Mouse (Mus musculus): ENCODE results near the gene Acad12. TPM values are rescaled to one million over a fixed set of nuclear protein-coding genes. Genes with fewer than 3 reads are reported as not detected.
A peak's percentile ranks its signal among the peaks of the same experiment; 100 is the strongest.
"Not testable (repeated sequence)": the region's sequence is repeated elsewhere in the genome, so short reads cannot be mapped to it uniquely, and the experiment has no call there.

Acad12 gene
- polyA plus RNA-seq, 1 experiment from 2014 or later: 1.1 TPM

DNA sequence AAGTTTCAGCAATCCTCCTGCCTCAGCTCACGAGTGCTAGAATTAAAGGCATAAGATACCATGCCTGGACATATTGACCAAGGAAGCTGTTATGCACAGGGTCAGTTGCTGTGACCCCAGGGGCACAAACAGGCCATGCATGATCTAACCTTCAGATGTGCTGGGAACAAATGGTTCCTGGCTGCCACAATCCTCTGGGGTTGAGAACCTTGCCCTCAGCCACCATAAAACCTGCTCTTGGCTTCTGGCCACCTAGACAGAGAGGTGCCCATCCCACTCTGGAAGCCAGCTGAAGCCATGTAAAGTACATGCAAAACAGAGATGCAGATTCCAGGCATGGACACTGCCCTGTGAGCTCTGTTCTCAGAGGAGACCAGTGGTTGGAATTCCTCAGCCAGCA, 14.9 kb downstream of the Acad12 start:
- H3K4me2 ChIP-seq (replicated peaks); H3K36me3 ChIP-seq; H3K9ac ChIP-seq (replicated peaks); H3K4me1 ChIP-seq; H3K27ac ChIP-seq (replicated peaks); H3K9me3 ChIP-seq; H3K27me3 ChIP-seq; ATAC-seq (replicated peaks); H3K4me3 ChIP-seq: not testable (repeated sequence)
- 68% methylated on average over 1 of the region's 1 CpGs for WGBS

DNA sequence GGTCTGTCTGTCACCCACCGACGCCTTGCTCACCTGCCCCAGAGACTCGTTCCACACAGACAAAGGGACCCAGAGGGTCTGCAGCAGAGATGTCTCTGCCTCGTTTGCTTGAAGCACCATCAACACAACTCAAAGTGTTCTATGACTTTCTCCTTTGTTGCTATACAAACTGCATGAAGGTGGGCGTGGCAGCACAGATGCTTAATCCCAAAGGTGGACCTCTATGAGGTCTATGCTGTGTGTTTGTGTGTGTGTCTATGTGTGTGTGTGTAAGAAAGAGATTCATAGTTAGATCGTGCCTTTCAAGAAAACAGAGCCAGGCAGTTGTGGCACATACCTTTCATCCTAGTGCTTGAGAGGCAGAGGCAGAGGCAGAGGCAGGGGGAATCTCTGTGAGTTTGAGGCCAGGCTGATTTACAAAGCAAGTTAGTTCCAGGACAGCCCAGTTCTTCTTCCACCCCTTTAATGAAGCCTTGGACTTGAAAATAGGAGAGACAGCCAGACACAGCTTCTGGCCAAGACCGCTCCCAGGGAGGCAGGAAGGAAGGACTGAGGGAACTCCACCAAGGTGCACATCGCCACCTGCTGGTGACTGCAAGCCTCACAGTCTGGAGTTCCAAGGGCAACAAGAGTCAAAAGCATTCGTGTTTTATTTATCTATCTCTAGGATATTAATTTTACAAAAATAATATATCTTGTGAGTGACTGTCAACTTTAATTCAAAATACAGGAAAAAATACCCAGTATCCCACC, 17.0 kb downstream of the Acad12 start:
- no peak for ATAC-seq (replicated peaks)

DNA sequence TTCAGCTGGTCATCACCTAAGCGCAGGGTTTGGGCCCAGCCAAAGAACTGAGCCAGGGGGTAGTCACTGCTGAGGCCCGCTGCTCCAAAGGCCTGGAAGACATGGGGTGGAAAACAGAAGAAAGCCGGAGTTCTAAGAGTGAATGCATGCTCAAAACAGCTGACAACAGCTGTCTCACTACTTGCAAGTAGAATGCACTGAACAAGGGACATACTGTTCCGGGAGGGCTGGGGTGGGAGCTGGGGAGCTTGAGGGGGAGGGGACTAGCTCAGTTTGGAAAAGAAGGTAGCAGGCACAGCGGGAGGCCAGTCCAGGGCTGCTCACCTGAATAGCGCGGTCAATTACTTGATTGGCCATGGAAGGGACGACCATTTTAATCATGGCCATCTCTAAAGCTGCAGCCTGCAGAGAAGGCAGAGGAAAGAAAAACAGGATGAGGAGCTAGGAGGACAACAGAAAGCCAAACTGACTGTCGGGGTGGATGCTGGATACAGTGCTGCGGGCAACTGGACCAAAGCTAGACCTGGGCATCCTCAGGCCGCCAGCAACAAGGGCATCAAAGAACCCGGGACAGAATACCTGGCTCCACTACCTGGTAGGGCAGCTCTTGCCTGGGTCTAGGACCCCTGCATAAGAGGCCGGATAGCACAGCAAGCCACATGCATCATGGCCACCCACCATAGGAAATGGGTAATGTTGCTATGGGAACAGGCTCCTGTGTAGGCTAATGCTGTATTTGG, 19.7 kb downstream of the Acad12 start:
- Histone ChIP-seq H3K4me2 (replicated peaks) (no peak overlapping the region), H3K9ac (replicated peaks) (no peak overlapping the region), H3K27ac (replicated peaks) (no peak overlapping the region), H3K4me3 (no peak overlapping the region), H3K9me3 (no peaks in the 10 kb centered on the region), H3K4me1 (peaks cover 8% of the 10 kb centered on the region), H3K36me3 (no peaks in the 10 kb centered on the region), H3K27me3 (no peaks in the 10 kb centered on the region)
- 56% methylated on average over 13 of the region's 13 CpGs for WGBS
- ATAC-seq (replicated peaks): no peak

More for the DNA sequence above, 17.0 kb downstream of the Acad12 start:
- peaks cover 4% of the 10 kb centered on the region; the same call in 1 of the 2 replicates for H3K4me1 ChIP-seq
- no peaks in the 10 kb centered on the region for H3K9me3 ChIP-seq
- WGBS: 31% methylated on average over 9 of the region's 9 CpGs
- H3K27me3 ChIP-seq: no peaks in the 10 kb centered on the region
- no peak overlapping the region for H3K9ac ChIP-seq (replicated peaks)
- H3K27ac ChIP-seq (replicated peaks): no peak overlapping the region
- H3K36me3 ChIP-seq: no peaks in the 10 kb centered on the region
- H3K4me3 ChIP-seq: no peak overlapping the region
- H3K4me2 ChIP-seq (replicated peaks): no peak overlapping the region

GRCm38 (mm10) chr5:121597991-121598537, 20.7 kb downstream of the Acad12 start:
- no peak overlapping the region for H3K27ac ChIP-seq (replicated peaks)
- H3K4me2 ChIP-seq (replicated peaks): no peak overlapping the region
- H3K9ac ChIP-seq (replicated peaks): no peak overlapping the region
- WGBS: 82% methylated on average over 7 of the region's 7 CpGs
- ATAC-seq (replicated peaks): no peak
- H3K4me3 ChIP-seq: no peak overlapping the region
- H3K27me3 ChIP-seq: no peaks in the 10 kb centered on the region
- no peaks in the 10 kb centered on the region for H3K36me3 ChIP-seq
- H3K9me3 ChIP-seq: no peaks in the 10 kb centered on the region
- peaks cover 16% of the 10 kb centered on the region for H3K4me1 ChIP-seq

DNA sequence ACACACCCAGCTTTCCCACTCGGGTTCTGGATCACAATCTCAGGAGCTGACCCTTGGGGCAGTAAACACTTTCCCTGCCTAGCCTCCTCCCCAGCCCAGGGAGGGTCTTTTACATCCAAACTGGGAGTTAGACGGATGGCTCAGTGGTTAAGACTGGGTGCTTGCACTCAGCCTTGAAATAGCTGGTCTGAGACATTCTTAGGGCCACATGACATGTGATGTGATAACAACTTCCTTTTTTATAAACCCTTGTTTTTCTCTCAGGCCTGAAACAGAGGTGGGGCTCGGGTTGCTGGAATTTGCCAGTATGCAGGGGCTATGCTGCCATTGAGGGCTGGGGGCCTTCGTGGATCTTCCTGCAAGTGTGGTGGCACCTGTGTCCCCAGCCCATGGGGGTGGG, 21.4 kb downstream of the Acad12 start:
- Histone ChIP-seq H3K9ac (replicated peaks) (no peak overlapping the region), H3K27ac (replicated peaks) (no peak overlapping the region), H3K9me3 (no peaks in the 10 kb centered on the region), H3K36me3 (no peaks in the 10 kb centered on the region), H3K4me1 (peaks cover 23% of the 10 kb centered on the region), H3K4me2 (replicated peaks) (no peak overlapping the region), H3K4me3 (no peak overlapping the region), H3K27me3 (no peaks in the 10 kb centered on the region)
- ATAC-seq (replicated peaks): no peak
- 75% methylated on average over 4 of the region's 4 CpGs for WGBS

DNA sequence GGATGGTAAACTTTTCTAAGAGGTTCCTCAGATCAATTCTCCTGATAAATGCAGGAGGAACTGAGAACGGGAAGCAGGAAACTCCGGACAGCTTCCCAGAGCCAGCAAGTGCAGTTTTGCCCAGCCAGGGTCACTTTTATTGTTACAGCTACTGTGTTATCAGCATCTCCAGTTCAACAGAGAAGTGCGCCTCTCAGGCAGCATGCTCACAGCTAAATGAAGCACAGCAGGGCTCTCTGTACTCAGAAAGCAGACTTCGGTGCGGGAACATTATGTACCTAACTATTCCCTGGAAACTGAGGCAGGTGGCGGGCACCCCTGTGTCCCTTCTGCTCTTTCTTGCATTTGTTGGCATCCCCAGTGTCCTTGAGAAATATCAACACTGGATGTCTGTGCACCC, 22.5 kb downstream of the Acad12 start:
- 84% methylated on average over 6 of the region's 6 CpGs for WGBS
- Histone ChIP-seq H3K27ac (replicated peaks) (no peak overlapping the region), H3K9ac (replicated peaks) (no peak overlapping the region), H3K4me1 (peaks cover 19% of the 10 kb centered on the region), H3K9me3 (no peaks in the 10 kb centered on the region), H3K4me2 (replicated peaks) (no peak overlapping the region), H3K4me3 (no peak overlapping the region), H3K36me3 (no peaks in the 10 kb centered on the region), H3K27me3 (no peaks in the 10 kb centered on the region)
- no peak for ATAC-seq (replicated peaks)

GRCm38 (mm10) chr5:121595758-121596157, 23.0 kb downstream of the Acad12 start:
- ATAC-seq (replicated peaks): no peak
- no peak overlapping the region for H3K4me2 ChIP-seq (replicated peaks)
- H3K27ac ChIP-seq (replicated peaks): no peak overlapping the region
- no peaks in the 10 kb centered on the region for H3K27me3 ChIP-seq
- H3K4me3 ChIP-seq: no peak overlapping the region
- 84% methylated on average over 6 of the region's 6 CpGs for WGBS
- H3K36me3 ChIP-seq: no peaks in the 10 kb centered on the region
- H3K4me1 ChIP-seq: peaks cover 19% of the 10 kb centered on the region
- H3K9me3 ChIP-seq: no peaks in the 10 kb centered on the region
- H3K9ac ChIP-seq (replicated peaks): no peak overlapping the region

DNA sequence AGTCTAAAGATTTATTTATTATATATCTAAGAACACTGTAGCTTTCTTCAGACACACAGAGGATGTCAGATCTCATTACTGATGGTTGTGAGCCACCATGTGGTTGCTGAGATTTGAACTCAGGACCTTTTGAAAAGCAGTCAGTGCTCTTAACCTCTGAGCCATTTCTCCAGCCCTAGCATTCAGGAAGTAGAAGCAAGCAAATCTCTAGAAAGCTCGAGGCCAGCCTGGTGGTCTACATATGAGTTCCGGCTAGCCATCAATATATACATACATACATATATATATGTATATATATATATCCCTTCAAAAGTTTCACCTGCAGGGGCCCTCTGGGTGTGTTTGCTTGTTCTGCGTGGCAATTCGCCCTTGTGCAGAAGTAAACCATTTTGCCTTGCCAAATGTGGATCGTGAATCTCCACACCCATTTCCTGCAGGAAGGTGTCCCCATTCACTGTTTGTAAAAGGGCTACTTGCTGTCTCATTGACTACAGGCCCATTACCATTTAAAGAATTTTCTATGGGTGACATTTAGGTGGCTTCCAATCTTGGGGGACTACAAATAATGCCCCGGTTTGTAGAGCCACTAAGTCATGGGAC, 23.9 kb downstream of the Acad12 start:
- H3K9me3 ChIP-seq: no peaks in the 10 kb centered on the region
- H3K27ac ChIP-seq (replicated peaks): no peak overlapping the region; the same call in 1 of the 2 replicates
- no peak overlapping the region for H3K9ac ChIP-seq (replicated peaks)
- no peaks in the 10 kb centered on the region for H3K27me3 ChIP-seq
- H3K4me2 ChIP-seq (replicated peaks): no peak overlapping the region
- no peak overlapping the region for H3K4me3 ChIP-seq
- H3K36me3 ChIP-seq: no peaks in the 10 kb centered on the region
- WGBS: 87% methylated on average over 6 of the region's 6 CpGs
- ATAC-seq (replicated peaks): no peak
- peaks cover 19% of the 10 kb centered on the region for H3K4me1 ChIP-seq

GRCm38 (mm10) chr5:121593451-121594401, 25.0 kb downstream of the Acad12 start, which contains the start of gene Aldh2:
Gene Aldh2, minus strand, starts transcription at chr5:121593824.
- WGBS: 1% methylated on average over 47 of the region's 47 CpGs
- Histone ChIP-seq H3K9me3 (no peaks in the 10 kb centered on the region), H3K27me3 (no peaks in the 10 kb centered on the region), H3K4me3 (peak within 1 kb of the TSS; percentile 67), H3K9ac (replicated peaks) (peak within 1 kb of the TSS; percentile 57), H3K4me2 (replicated peaks) (peak within 1 kb of the TSS; percentile 98), H3K27ac (replicated peaks) (peak within 1 kb of the TSS; percentile 73), H3K4me1 (peaks cover 19% of the 10 kb centered on the region), H3K36me3 (no peaks in the 10 kb centered on the region)
- peak; percentile 82 for ATAC-seq (replicated peaks)

DNA sequence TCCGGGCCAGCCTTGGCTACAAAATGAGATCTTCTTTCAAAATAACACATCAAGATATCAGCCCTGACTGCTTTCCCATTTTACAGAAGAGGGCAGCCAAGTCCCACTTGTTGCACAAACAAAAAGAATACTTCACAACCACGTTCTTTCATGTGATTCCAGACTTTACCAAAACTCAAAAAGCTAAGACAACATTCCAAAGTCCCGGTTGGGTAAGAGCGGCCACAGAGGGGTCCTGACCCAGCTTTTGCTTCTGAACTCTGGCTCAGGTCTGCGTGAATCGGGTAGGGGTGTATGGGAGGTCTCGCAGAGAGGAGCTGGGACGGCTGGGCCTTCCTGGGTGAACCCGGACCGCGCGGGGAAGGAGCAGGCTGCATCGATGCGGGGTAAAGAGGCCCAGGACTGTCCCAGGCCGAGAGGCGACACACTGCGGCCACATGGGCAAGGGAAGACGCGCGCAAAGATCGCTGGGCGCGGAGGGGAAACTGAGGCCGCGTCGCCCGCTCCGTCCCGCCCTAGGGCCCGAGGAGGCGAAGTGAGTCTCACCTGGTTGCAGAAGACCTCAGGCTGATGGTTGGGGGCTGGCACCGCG, 25.8 kb downstream of the Acad12 start:
- no peaks in the 10 kb centered on the region for H3K36me3 ChIP-seq
- H3K27me3 ChIP-seq: no peaks in the 10 kb centered on the region
- peak overlapping the region; percentile 67 for H3K4me3 ChIP-seq
- peak; percentile 61; the same call in 1 of the 2 replicates for ATAC-seq (replicated peaks)
- peak overlapping the region; percentile 73; the same call in 1 of the 2 replicates for H3K27ac ChIP-seq (replicated peaks)
- WGBS: 3% methylated on average over 33 of the region's 33 CpGs
- peak overlapping the region; percentile 98 for H3K4me2 ChIP-seq (replicated peaks)
- H3K9ac ChIP-seq (replicated peaks): peak overlapping the region; percentile 57
- peaks cover 19% of the 10 kb centered on the region for H3K4me1 ChIP-seq
- H3K9me3 ChIP-seq: no peaks in the 10 kb centered on the region

All from forebrain, embryonic 15.5 days (tissue).